Mouse (Mus musculus) monocyte, adult 2 months (primary cell): ENCODE measurements around the gene Dagla.
A peak's percentile ranks its signal among the peaks of the same experiment; 100 is the strongest.

Source experiments
- DNase-seq, 2 experiments: peaks; one replicate each; pipeline ENCODE4 v3.0.0; 2022; ENCODE audit warnings: low spot score in 2 of 2, low read depth in 1 of 2

Dagla gene

DNA sequence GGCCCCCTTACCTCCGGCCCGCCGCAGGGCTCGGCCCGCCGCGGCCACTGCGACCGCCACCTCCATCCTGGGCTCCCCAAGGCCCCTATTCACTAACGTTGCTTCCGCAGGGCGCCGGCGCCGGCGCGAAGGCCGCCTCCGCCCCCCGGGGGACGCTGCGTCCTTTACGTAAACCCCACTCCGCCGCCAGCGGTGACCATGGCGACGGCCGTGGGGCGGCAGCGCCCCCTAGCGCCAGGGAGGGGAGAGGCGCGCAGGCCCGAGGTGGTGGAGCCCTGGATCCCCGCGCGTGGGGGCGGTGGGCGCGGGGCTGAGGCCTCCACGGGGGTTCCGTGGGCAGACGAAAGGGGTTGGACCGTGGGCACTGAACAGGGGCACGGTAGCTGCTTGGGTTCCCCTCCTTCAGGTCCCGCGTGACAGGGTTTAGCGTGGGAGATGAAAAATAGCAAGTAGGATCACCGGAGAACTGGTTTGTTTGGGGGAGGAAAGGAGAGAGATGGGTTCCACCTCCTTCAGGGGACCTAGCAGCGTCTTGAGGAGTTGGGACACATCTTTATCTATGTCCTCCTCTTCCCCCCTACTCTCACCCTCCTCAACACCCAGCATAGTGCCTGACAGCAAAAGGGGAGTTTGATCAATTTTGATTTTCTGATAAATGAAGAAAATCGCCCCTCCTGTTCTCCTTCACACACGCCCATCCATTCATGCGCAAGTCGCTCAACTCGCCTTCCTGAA, at the start of gene Dagla:
Gene Dagla (minus strand): TSS at position 68 of the 735 bp plus-strand sequence.
- peak; percentile 23 to 59 for DNase-seq

DNA sequence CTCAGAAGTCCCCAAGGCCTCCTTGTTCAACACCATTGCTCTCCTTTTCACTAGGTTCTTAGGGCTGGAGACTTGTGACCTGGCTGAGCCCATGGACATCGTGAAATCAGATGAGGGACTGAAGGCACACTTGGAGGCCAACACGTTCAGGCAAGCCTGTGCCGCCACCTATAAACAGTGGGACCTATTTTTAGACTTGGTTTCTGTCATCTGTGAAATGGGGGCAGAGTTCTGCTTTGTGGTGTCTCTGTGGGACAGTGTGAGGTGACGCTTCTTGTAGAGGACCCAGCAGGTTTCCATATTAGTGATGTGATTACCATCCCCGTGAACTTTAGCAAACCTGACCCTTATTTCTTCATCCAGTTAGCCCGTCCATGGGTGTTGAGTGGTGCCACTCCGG, 47.5 kb upstream of the Dagla start:
- no peak for DNase-seq

DNA sequence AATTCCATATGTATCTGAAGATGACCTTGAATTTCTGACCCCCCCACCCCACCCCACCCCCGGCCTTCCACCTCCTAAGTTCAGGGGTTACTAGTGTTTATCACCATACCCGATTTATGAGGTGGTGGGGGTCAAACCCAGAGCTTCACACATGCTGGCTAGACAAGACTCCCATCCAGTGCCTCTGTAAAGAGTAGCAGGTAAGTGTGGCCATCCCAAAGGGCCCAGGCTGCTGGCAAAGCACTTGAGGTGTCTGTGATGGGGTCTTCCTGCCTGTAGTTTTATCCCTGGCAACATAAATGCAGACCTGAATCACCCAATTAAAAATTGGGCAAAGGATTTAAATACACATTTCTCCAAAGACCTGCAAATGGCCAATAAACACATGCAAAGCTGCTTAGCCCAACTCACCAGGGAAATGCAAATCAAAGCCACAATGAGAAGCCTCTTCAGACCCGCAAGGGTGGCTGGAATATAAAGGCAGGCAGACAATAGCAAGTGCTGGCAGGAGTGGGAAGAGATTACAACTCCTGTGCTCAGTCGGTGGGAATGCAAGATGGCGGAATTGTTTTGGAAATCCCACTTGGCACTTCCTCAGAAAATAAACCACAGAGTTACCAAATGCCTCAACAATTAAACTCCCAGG, 43.1 kb upstream of the Dagla start:
- no peak for DNase-seq

DNA sequence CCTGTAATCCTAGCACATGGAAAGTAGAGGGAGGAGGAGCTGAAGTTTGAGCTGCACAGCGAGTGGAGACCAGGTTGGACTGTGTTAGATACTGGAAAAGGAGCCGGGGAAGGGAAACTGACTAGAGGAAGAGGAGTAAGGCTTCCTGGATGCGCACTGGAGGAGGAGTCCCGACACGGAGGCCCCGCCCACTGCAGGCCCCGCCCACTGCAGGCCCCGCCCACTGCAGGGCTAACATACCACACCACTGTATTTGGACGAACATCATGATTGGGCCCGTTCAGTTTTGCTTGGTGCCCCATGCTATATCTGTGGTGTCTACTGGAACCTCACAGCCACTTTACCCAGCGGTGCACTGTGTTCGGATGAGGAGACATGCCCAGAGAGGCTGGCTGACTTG, 41.0 kb upstream of the Dagla start:
- DNase-seq: no peak

DNA sequence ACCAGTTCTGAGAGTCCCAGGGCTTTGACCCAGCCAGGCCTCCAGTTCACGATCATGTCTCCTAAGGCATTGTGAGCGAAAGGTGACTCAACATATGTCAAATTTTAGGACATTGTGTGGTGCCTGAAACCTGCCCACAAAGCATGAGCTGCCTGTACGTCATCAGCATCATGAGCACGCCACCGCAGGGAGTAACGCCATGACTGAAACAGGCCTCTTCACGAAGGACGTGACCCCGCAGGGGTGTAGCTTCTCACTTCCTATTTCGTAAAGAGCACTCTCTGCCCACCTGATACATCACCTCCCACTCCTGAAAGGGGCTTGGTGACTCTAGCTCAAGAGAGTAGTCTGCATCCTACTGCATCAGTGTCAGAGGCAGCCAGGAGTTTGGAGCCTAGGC, 39.2 kb upstream of the Dagla start:
- no peak for DNase-seq

DNA sequence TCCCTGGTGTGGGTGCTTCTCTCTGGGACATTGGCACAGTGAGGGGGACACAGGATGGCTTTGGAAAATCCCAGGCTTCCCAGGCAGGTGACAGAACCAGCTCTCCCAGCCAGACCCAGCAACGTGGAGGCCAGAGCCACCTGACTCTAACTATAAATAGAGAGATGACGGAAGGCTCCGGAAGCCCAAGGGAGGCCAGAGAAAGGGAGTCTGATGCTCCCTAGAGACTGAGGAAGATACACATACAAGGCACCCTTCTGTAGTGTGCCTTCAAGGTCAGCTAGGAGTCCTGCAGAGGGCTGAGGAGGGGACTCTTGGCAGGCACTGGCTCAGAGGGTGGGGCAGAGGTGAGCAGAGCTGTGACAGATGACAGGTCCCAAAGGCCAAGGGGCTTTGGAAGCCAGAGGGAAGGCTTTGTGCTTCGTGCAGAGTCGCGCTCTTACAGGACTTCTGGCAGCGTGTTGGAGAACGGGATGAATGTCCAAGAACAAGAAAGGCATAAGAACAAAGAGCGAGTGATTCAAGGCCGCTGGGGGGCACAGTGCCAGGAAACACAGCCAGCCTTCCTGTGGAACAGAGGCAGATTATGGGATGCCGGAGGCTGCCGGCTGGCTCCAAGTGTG, 37.3 kb upstream of the Dagla start:
- DNase-seq: no peak

DNA sequence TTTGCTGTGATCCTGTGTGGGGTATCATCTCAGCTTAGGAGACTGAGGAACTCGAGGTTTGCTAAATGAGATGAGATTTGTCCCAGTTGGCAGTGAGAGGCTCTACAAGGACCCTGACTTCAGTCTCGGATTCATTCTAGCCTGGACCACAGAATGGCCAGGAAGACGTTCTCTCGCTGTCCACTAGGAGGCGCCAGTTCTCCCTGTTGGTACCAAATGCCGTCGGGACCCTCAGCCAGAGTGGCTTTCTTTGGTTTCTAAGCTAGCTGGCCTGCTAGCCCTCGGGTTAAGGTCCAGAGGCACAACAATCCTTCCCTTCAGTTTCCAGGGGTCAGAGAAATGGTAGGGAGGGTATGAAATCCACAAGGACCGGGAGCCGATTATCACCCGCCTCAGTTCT, 36.5 kb upstream of the Dagla start:
- no peak for DNase-seq

DNA sequence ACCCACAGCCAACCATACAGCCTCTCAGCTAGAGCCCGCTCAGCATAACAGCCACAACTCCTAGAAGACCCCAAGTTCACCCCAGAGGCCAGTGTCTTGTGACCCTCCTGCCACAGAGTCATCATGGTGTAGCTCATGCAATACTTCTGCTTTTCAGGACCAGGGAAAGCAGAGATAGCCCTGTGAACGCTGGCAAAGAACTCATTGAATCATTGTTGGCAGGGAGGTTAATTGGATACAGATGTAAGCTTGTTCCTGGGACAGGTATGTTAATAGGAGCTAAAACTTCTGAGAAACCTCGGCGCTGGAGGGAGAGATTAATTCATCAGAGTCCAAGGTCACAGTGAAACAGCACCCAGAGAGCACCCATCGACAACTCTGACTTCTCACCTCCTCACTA, 36.0 kb upstream of the Dagla start:
- DNase-seq: no peak

DNA sequence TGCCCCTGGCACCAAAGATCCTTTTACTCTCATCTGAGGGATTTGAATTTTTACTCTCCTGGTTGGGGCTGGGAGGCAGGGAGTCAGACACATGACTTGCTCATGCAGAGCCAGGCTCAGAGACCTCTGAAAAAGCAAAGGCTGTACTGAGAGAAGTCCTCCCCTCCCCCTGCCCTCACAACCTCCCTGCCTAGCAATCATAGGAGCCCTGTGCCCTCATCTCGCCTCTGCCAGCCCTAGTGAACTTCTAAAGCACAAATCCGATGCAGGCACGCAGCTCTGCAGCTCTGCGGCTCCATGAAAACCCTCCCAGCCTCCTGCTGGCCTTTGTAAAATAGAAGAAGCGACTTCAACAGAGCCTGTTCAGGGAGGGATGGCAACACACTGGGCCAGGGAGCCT, 34.6 kb upstream of the Dagla start:
- DNase-seq: no peak

DNA sequence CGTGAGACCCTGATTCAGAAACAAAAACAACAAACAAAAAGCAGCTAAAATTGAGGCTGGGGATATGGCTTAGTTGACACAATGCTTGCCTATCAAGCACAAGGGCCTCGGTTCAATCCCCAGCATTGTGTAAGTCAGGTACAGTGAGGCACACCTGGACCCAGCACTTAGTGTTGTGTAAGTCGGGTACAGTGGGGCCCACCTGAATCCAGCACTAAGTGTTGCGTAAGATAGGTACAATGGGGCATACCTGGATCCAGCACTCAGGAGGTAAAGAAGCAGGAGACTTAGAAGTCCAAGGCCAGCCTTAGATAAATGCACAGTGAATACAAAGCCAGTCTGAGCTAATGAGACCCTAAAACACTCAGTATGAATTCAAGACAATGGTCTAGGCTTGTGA, 34.0 kb upstream of the Dagla start:
- DNase-seq: no peak

DNA sequence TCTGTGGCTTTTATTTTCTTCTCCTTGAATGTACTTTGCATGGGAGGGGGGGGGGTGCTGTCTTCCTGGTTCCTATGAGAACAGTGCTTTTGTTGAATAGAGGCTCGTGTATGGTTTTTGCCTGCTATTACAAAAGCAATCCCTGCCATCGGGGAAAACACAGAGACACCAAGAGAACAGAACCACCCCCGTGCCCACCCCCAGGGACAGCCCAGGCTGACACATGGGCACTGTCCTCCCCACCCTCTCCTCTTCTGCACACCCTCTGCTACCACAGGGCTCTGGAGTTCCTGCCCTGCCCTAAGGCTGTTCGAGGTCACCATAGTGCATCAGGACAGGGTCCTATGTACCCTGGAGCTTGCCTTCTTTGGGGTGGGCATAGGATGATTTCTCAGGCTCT, 29.8 kb upstream of the Dagla start:
- no peak for DNase-seq

DNA sequence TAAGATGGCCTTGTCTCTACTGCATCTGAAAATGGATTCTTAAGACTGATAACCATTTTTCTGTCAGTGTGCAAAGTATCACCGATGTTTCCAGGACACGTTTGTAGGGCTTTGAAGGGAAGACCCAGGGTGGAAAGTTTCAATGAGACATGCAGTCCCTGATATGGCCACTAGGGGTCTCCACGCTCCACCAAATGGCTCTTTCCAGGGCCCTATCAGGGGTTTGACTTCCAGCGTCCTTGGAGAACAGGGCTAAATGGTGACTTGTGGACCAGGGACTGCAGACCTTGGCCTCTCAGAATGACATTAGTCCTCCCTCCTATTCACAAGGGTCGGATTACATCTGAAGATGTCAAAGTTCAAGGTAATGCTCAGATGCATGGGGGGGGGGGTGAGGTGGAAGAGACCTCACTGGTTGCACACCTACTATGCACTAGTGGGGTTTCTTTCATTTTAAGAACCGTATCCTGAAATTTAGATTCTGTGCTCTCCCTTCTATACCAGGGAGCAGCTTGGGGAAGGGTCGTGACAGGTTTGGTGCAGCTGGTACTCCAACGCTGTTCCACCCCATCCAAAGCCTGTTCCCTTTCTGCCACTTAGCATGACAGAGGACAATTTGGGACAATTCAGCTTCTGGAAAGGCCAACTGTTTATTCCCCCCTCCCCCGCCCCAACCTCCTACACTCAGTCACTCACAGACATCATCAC, 29.0 kb upstream of the Dagla start:
- DNase-seq: peak in 1 of 2 experiments; percentile 6

DNA sequence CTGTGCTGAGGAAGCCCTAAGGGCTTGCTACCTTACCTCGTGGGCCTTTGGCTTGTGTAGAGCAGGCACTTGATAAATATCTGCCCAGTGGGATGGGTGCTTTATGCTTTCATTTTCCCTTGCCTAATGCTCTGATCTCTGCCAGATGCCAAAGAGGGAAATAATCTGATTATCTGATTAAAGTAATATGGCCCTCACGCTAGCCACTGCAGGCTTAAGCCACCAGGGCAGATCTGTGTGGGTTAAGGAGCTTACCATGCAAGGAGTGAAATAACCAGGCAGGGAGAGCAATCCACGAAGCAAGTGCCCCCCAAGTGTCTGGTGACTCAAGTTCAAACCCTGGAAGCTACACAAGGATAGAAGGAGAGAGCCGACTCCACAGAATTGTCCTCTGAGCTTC, 27.0 kb upstream of the Dagla start:
- no peak for DNase-seq

DNA sequence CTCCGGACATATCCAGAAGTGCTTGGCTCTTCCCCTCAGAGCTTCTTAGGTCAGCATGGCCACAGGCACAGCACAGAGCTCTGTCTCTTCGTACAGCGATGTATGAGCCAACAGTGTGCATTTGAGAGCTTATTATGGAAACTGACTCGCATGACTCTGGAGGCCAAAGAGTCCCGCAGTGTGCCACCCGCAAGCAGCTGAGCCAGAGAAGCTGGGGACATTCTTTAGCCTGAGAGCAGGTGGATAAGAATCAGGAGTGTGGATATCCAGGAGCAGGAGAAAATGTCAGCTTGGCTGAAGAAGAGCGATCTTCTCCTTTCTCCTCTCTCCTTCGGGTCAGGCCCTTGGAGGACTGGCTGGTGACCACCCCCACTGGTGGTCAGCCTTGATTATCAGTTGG, 24.4 kb upstream of the Dagla start:
- DNase-seq: no peak

DNA sequence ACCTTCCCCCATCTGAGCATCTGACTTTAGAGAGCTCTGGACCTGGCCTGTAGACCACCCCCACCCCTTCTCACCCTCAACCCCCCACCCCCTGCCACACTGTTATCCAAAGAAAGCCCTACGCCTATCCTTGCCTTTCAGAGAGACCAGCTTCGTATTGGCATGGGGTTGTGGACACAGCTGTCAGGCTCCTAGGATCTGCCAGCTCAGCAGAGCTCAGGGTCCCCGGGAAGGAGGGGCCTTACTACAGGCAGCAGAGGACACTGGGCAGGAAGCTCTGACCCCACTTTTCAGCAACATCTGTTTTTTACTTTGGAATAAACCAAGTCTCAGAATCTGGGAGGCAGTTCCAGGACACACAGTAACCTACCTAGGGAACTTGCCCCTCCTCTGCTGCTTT, 21.9 kb upstream of the Dagla start:
- no peak for DNase-seq

DNA sequence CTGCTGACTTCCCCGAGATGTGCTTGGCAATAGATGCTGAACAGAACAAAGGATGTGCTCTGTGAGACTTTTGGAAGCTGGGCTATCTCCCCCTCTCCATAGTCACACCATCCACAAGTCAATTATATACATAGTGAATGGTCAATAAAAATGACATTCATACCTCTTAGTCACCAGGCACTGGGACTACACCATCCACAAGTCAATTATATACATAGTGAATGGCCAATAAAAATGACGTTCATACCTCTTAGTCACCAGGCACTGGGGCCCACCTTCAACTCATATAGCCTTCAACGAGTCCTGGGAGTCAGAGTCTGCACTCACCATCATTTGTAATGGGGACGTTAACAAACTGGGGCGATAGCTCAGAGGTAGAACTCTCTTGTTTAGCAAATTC, 19.2 kb upstream of the Dagla start:
- DNase-seq: no peak

DNA sequence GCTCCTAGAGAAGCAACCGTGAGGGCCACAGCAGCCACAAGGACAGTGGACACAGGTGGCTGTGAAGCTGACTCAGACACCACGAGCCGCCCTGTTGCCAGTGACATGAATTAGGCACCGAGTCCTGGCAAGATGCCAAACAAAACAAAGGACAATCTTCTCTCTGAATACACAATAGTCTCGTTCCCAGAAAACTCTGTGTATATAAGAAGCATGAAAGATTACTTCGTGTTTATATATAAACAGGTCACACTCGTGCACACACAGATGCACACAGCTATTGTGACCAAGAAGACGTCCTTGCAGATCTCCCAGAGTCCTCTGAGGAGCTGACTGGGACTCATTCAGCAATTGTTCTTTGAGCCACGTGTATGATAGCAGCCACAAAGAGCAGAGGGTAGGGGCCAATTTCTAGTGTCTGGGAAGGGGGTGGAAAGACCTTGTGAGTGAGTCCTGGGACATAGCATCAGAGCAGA, 18.7 kb upstream of the Dagla start:
- no peak for DNase-seq

DNA sequence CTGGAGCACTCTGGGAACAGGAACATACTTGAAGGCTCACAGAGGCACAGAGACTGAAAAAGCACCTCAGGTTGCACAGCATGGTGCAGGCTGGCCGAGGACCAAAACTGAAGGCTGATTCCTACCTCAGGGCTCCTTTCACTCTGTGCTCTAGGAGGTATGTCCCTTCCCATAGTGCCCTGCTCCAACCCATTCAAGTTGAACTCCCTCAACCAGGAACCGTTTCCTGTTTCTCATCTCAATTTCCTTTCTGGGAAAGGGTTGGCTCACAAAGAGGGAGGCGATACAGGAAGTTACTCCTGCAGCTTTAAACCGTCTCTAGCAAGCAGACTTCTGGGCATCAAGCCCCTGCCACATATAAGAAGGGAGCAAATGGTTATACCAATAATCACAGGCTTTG, 13.1 kb upstream of the Dagla start:
- DNase-seq: no peak

DNA sequence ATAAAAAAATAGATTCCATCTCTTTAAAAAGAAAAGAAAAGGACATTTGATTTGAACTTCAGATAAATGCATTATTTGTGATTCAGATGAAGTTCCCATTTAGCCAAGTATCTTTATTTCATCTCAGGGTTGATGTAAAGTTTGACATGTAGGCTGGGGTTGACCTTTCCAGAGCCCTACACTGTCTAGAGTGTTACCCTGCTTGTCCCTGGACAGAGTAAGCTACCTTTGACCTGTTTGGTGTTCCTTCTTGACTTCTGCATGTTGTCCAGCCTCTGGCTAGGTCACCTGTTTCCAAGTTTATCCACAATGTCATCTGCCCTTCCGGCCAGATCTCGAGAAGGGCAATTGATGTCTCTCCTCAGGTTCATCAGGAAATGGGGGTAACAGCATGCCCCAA, 12.7 kb upstream of the Dagla start:
- no peak for DNase-seq

DNA sequence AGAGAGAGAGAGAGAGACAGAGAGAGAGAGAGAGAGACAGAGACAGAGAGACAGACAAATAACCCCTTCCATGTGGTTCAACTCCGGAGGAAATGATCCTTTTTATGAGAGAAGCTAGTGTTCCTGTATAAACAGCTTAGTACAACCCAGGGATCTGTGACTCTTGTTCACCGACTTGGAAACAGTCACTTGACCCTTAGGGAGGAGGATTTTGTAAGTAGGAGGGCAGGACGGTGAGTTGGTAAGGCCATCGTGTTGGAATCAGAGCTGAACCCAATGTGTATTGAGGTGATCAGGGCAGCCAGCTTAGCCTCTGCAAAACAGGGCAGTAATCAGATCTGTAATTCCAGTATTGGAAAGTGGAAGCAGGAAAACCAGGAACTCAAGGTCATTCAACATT, 12.3 kb upstream of the Dagla start:
- DNase-seq: no peak

DNA sequence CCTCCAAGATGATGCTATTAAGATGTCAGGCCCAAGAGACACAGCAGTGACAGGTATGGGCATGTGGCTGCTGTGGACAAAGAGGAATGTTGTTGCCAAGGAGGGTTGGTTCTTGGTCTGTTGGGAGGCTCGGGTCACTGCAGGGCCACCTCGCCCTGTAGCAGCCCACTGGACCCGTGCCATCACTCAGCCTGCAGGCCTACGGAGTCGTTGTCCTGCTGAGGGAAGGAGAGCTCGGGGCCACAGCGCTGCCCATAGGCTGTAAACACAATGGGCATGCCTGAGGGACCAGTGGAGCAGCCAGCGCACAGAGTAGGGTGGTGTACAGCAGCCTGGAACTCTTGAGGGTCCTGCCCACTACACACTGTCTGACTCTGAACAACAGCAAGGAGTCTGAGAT, 7.4 kb upstream of the Dagla start:
- no peak for DNase-seq

DNA sequence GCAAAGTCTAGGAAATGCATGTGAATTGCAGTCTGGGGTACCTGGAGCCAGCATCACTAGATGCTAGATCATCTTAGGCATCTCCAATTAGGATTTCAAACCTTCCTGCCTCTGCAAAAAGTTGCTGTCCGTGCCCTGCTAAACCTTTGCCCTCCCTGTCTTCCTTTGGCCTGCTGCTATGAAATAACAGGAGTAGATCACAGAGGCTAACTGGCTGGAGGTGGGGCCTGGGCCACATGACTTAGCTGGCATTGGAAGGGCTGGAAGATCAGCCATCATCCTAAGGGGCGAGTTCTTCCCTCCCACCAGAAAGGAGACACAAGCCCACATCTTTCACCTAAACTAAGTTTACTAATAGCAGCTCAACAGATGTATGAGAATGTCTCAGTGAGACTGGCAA, 4.3 kb upstream of the Dagla start:
- no peak for DNase-seq
